Mouse (Mus musculus): ENCODE results near the gene Fbxo42.
"Not testable (repeated sequence)": the region's sequence is repeated elsewhere in the genome, so short reads cannot be mapped to it uniquely, and the experiment has no call there.

Gene Fbxo42

GRCm38 (mm10) chr4:141136126-141136525 is 11.6 kb upstream of the Fbxo42 start:
- no peak for DNase-seq (ENCODE audit: low read depth, low spot score)

GRCm38 (mm10) chr4:141137740-141138139 is 10.0 kb upstream of the Fbxo42 start:
- DNase-seq (ENCODE audit: low read depth, low spot score), result not testable (repeated sequence)

- no peak for DNase-seq (ENCODE audit: low read depth, low spot score)
These were observed 9.1 kb upstream of the Fbxo42 start for GRCm38 (mm10) chr4:141138425-141139115.

- DNase-seq (ENCODE audit: low read depth, low spot score), result peak; percentile 99
These were observed 8.4 kb upstream of the Fbxo42 start, which contains the start of gene Szrd1 for GRCm38 (mm10) chr4:141139116-141139970. Gene Szrd1, minus strand, starts transcription at chr4:141139775.

- DNase-seq (ENCODE audit: low read depth, low spot score), result not testable (repeated sequence)
These were observed 7.4 kb upstream of the Fbxo42 start for GRCm38 (mm10) chr4:141140354-141140753.

GRCm38 (mm10) chr4:141140967-141141366 is 6.7 kb upstream of the Fbxo42 start:
- DNase-seq (ENCODE audit: low read depth, low spot score), result no peak

GRCm38 (mm10) chr4:141142285-141142811 is 5.4 kb upstream of the Fbxo42 start:
- DNase-seq (ENCODE audit: low read depth, low spot score), result peak; percentile 77

- not testable (repeated sequence) for DNase-seq (ENCODE audit: low read depth, low spot score)
These were observed 2.6 kb upstream of the Fbxo42 start for GRCm38 (mm10) chr4:141145124-141145523.

GRCm38 (mm10) chr4:141146491-141147033 is 1.2 kb upstream of the Fbxo42 start:
- DNase-seq (ENCODE audit: low read depth, low spot score), result no peak

GRCm38 (mm10) chr4:141148009-141148801 is 492 bp downstream of the Fbxo42 start:
- peak; percentile 39 for DNase-seq (ENCODE audit: low read depth, low spot score)

- DNase-seq (ENCODE audit: low read depth, low spot score), result no peak
These were observed 1.4 kb downstream of the Fbxo42 start for GRCm38 (mm10) chr4:141149116-141149515.

GRCm38 (mm10) chr4:141157485-141157884 is 9.8 kb downstream of the Fbxo42 start:
- DNase-seq (ENCODE audit: low read depth, low spot score), result no peak

- DNase-seq (ENCODE audit: low read depth, low spot score), result no peak
These were observed 10.9 kb downstream of the Fbxo42 start for GRCm38 (mm10) chr4:141158609-141159008.

- no peak for DNase-seq (ENCODE audit: low read depth, low spot score)
These were observed 11.4 kb downstream of the Fbxo42 start for GRCm38 (mm10) chr4:141159093-141159492.

- no peak for DNase-seq (ENCODE audit: low read depth, low spot score)
These were observed 12.0 kb downstream of the Fbxo42 start for GRCm38 (mm10) chr4:141159666-141160065.

- DNase-seq (ENCODE audit: low read depth, low spot score), result no peak
These were observed 12.5 kb downstream of the Fbxo42 start for GRCm38 (mm10) chr4:141160193-141160592.

- no peak for DNase-seq (ENCODE audit: low read depth, low spot score)
These were observed 14.0 kb downstream of the Fbxo42 start for GRCm38 (mm10) chr4:141161699-141162208.

GRCm38 (mm10) chr4:141163729-141164128 is 16.0 kb downstream of the Fbxo42 start:
- DNase-seq (ENCODE audit: low read depth, low spot score), result no peak

- DNase-seq (ENCODE audit: low read depth, low spot score), result no peak
These were observed 18.1 kb downstream of the Fbxo42 start for GRCm38 (mm10) chr4:141165744-141166292.

- DNase-seq (ENCODE audit: low read depth, low spot score), result no peak
These were observed 19.4 kb downstream of the Fbxo42 start for GRCm38 (mm10) chr4:141167156-141167555.

- DNase-seq (ENCODE audit: low read depth, low spot score), result no peak
These were observed 24.4 kb downstream of the Fbxo42 start for GRCm38 (mm10) chr4:141172121-141172520.

All from mesoderm, embryonic 11.5 days (tissue).